Mouse (Mus musculus) MEL (cell line): ENCODE measurements around the gene Igf2bp3. TPM values are rescaled to one million over a fixed set of nuclear protein-coding genes. Genes with fewer than 3 reads are reported as not detected.

Experiments used
- DNase-seq: peaks from one replicate; pipeline ENCODE4 v3.0.0; 2011; ENCODE audit warnings: low read depth, low spot score
- H3K27ac ChIP-seq: 2 replicates; pipeline ENCODE4 v1.5.1; 2012; ENCODE audit warnings: low read depth, mild to moderate bottlenecking, control low read depth, low read length, moderate library complexity; ENCODE audit not compliant: control insufficient read depth
- H3K27me3 ChIP-seq, 2 experiments: fragments of 150-350 bp in 1 of 2; sonication (generic) in 1 of 2; 2 replicates each; pipeline ENCODE4 v1.6.1; 2012; ENCODE audit warnings: low read length in 2 of 2, mild to moderate bottlenecking in 2 of 2, improper control_type of control experiment in 1 of 2, moderate library complexity in 1 of 2; ENCODE audit not compliant: insufficient read depth in 2 of 2, control insufficient read depth in 1 of 2
- H3K36me3 ChIP-seq, 2 experiments: 2 replicates each; pipeline ENCODE4 v1.6.1; 2012 to 2014; ENCODE audit warnings: low read length in 2 of 2, improper control_type of control experiment in 1 of 2, inconsistent platforms in 1 of 2, mild to moderate bottlenecking in 1 of 2; ENCODE audit not compliant: insufficient read depth in 2 of 2, control insufficient read depth in 1 of 2
- H3K4me1 ChIP-seq, 2 experiments: fragments of 150-350 bp in 1 of 2; sonication (generic) in 1 of 2; 2 replicates each; pipeline ENCODE4 v1.6.1; 2012; ENCODE audit warnings: low read length in 2 of 2, improper control_type of control experiment in 1 of 2, mild to moderate bottlenecking in 1 of 2; ENCODE audit not compliant: insufficient read depth in 2 of 2, control insufficient read depth in 1 of 2
- H3K4me3 ChIP-seq, 2 experiments: fragments of 150-350 bp in 1 of 2; sonication (generic) in 1 of 2; 2 replicates each; pipeline ENCODE4 v1.5.1; 2012; ENCODE audit warnings: low read depth in 2 of 2, low read length in 2 of 2, mild to moderate bottlenecking in 2 of 2, moderate library complexity in 2 of 2, control low read depth in 1 of 2, improper control_type of control experiment in 1 of 2; ENCODE audit not compliant: control insufficient read depth in 1 of 2, insufficient read depth in 1 of 2
- H3K79me2 ChIP-seq: 2 replicates; pipeline ENCODE4 v1.6.1; 2012; ENCODE audit warnings: mild to moderate bottlenecking, low read length, moderate library complexity; ENCODE audit not compliant: control insufficient read depth, poor library complexity, insufficient read depth
- H3K9ac ChIP-seq: 2 replicates; pipeline ENCODE4 v1.6.1; 2012; ENCODE audit warnings: low read depth, mild to moderate bottlenecking, control low read depth, low read length, moderate library complexity; ENCODE audit not compliant: control insufficient read depth, poor library complexity, severe bottlenecking
- H3K9me3 ChIP-seq: fragments of 150-350 bp; sonication (generic); replicated peaks from 2 replicates; pipeline ENCODE4 v1.6.1; 2012; ENCODE audit warnings: mild to moderate bottlenecking, low read length, improper control_type of control experiment, moderate library complexity; ENCODE audit not compliant: insufficient read depth
- BHLHE40 ChIP-seq: IDR thresholded peaks from 2 replicates; pipeline ENCODE4 v1.6.1; 2012; ENCODE audit warnings: low read depth, mild to moderate bottlenecking, inconsistent platforms, low read length, improper control_type of control experiment, borderline replicate concordance
- CHD1 ChIP-seq: IDR thresholded peaks from 2 replicates; pipeline ENCODE4 v1.6.1; 2012; ENCODE audit warnings: low read depth, mild to moderate bottlenecking, inconsistent platforms, low read length, improper control_type of control experiment
- CHD2 ChIP-seq: IDR thresholded peaks from 2 replicates; pipeline ENCODE4 v1.6.1; 2011; ENCODE audit warnings: low read length, improper control_type of control experiment
- E2F4 ChIP-seq: IDR thresholded peaks from 2 replicates; pipeline ENCODE4 v1.6.1; 2011; ENCODE audit warnings: low read depth, low read length, improper control_type of control experiment, borderline replicate concordance
- ELF1 ChIP-seq: IDR thresholded peaks from 2 replicates; pipeline ENCODE4 v1.6.1; 2014; ENCODE audit warnings: low read depth, mild to moderate bottlenecking, inconsistent platforms, low read length, improper control_type of control experiment, moderate library complexity
- EP300 ChIP-seq, 2 experiments: IDR thresholded peaks; 2 replicates each; pipeline ENCODE4 v1.6.1; 2011; ENCODE audit warnings: improper control_type of control experiment in 2 of 2, low read length in 2 of 2, low read depth in 1 of 2, mild to moderate bottlenecking in 1 of 2
- HCFC1 ChIP-seq: IDR thresholded peaks from 2 replicates; pipeline ENCODE4 v1.6.1; 2012; ENCODE audit warnings: low read depth, mild to moderate bottlenecking, inconsistent platforms, low read length, improper control_type of control experiment, moderate library complexity
- JUND ChIP-seq: IDR thresholded peaks from 2 replicates; pipeline ENCODE4 v1.6.1; 2011; ENCODE audit warnings: low read depth, mild to moderate bottlenecking, improper control_type of control experiment, low read length
- KAT2A ChIP-seq: conservative IDR thresholded peaks from 2 replicates; pipeline ENCODE4 v1.6.1; 2012; ENCODE audit warnings: low read depth, low read length, improper control_type of control experiment, inconsistent platforms
- MEF2A ChIP-seq: IDR thresholded peaks from 2 replicates; pipeline ENCODE4 v1.6.1; 2014; ENCODE audit warnings: low read depth, mild to moderate bottlenecking, inconsistent platforms, low read length, improper control_type of control experiment; ENCODE audit not compliant: poor library complexity, insufficient replicate concordance, severe bottlenecking; ENCODE audit errors: extremely low read depth
- MXI1 ChIP-seq: IDR thresholded peaks from 2 replicates; pipeline ENCODE4 v1.6.1; 2011; ENCODE audit warnings: mild to moderate bottlenecking, low read depth, low read length, improper control_type of control experiment
- NRF1 ChIP-seq: IDR thresholded peaks from 2 replicates; pipeline ENCODE4 v1.6.1; 2014; ENCODE audit warnings: low read depth, mild to moderate bottlenecking, inconsistent platforms, low read length, improper control_type of control experiment, moderate library complexity; ENCODE audit not compliant: poor library complexity, insufficient read depth, severe bottlenecking
- POLR2A ChIP-seq, 2 experiments: IDR thresholded peaks; 2 replicates each; pipeline ENCODE4 v1.6.1; 2011 to 2012; ENCODE audit warnings: low read length in 2 of 2, mild to moderate bottlenecking in 2 of 2, control low read depth in 1 of 2, improper control_type of control experiment in 1 of 2, low read depth in 1 of 2, moderate library complexity in 1 of 2; ENCODE audit not compliant: control insufficient read depth in 1 of 2, insufficient read depth in 1 of 2, poor library complexity in 1 of 2
- RCOR1 ChIP-seq: IDR thresholded peaks from 2 replicates; pipeline ENCODE4 v1.6.1; 2012; ENCODE audit warnings: low read depth, mild to moderate bottlenecking, inconsistent platforms, low read length, improper control_type of control experiment
- SIN3A ChIP-seq: IDR thresholded peaks from 2 replicates; pipeline ENCODE4 v1.6.1; 2012; ENCODE audit warnings: low read length, improper control_type of control experiment, inconsistent platforms
- SMC3 ChIP-seq: IDR thresholded peaks from 2 replicates; pipeline ENCODE4 v1.6.1; 2011; ENCODE audit warnings: low read depth, low read length, improper control_type of control experiment
- TAL1 ChIP-seq: IDR thresholded peaks from 2 replicates; pipeline ENCODE4 v1.6.1; 2012; ENCODE audit warnings: mild to moderate bottlenecking, inconsistent platforms, low read length, moderate library complexity, mixed read lengths
- USF1 ChIP-seq: IDR thresholded peaks from 2 replicates; pipeline ENCODE4 v1.6.1; 2014; ENCODE audit warnings: low read depth, mild to moderate bottlenecking, inconsistent platforms, low read length, improper control_type of control experiment, moderate library complexity
- ZC3H11A ChIP-seq: IDR thresholded peaks from 2 replicates; pipeline ENCODE4 v1.6.1; 2012; ENCODE audit warnings: low read depth, mild to moderate bottlenecking, inconsistent platforms, low read length, improper control_type of control experiment
- ZKSCAN1 ChIP-seq: IDR thresholded peaks from 2 replicates; pipeline ENCODE4 v1.6.1; 2012; ENCODE audit warnings: low read depth, mild to moderate bottlenecking, inconsistent platforms, low read length, improper control_type of control experiment, moderate library complexity
- polyA plus RNA-seq, 2 experiments: library from polyadenylated mRNA; stranded (reverse) in 1 of 2; unstranded in 1 of 2; fragments of >175 nt in 1 of 2; fragments of >200 nt in 1 of 2; gene quantifications; 2 replicates each; pipeline versions ENCODE4 v1.2.1 to v1.2.4; 2012; ENCODE audit warnings: low replicate concordance in 2 of 2, low read depth in 1 of 2; ENCODE audit not compliant: insufficient read length in 2 of 2, insufficient read depth in 1 of 2, missing spikeins in 1 of 2
- total RNA-seq: library from RNA; depleted of rRNA; stranded (reverse); fragments of 300-350 nt; gene quantifications from 2 replicates; pipeline ENCODE4 v1.2.3, GENCODE M21; 2012

The Igf2bp3 gene
- total and polyA plus RNA-seq, 3 experiments = 0.12 to 0.29 TPM; not detected in 1

GRCm38 (mm10) chr6:49136739-49137138 is 78.0 kb downstream of the Igf2bp3 start:
- Histone ChIP-seq H3K9ac (no peak overlapping the region), H3K27ac (no peak overlapping the region), H3K9me3 (no peaks in the 10 kb centered on the region), H3K27me3 (peaks cover 0 to 5% of the 10 kb centered on the region in 2 experiments; a peak in 3 of 4 replicates), H3K4me3 (no peak overlapping the region), H3K4me1 (no peaks in the 10 kb centered on the region; a peak in 1 of 4 replicates), H3K79me2 (no peaks in the 10 kb centered on the region)
- no peak for DNase-seq
- TF ChIP-seq BHLHE40 (no peak), ZC3H11A (no peak), HCFC1 (no peak), SMC3 (no peak), ELF1 (no peak), MXI1 (no peak), POLR2A (IDR thresholded peaks at IDR 0.05; ENCODE audit: control insufficient read depth in 1 of 2, insufficient read depth in 1 of 2, low read depth in 1 of 2, low read length in 2 of 2, poor library complexity in 1 of 2) (no peak), USF1 (no peak), CHD1 (no peak), RCOR1 (no peak), EP300 (IDR thresholded peaks at IDR 0.05; ENCODE audit: low read depth in 1 of 2, low read length in 2 of 2) (no peak), JUND (no peak), E2F4 (no peak), CHD2 (no peak), MEF2A (no peak), NRF1 (no peak), ZKSCAN1 (no peak), SIN3A (no peak), KAT2A (no peak)
- TF ChIP-seq, all 39 proteins: peak for 0
- no peaks in the 10 kb centered on the region for H3K36me3 ChIP-seq

- Histone ChIP-seq H3K4me3 (no peak overlapping the region), H3K9me3 (no peaks in the 10 kb centered on the region), H3K27me3 (peaks cover 0 to 5% of the 10 kb centered on the region in 2 experiments; a peak in 3 of 4 replicates), H3K4me1 (no peaks in the 10 kb centered on the region; a peak in 1 of 4 replicates), H3K79me2 (no peaks in the 10 kb centered on the region), H3K9ac (no peak overlapping the region), H3K27ac (no peak overlapping the region), H3K36me3 (no peaks in the 10 kb centered on the region)
- no peak for DNase-seq
- TF ChIP-seq TAL1 = no peak
- no peak for TF ChIP-seq NRF1
These were observed 82.2 kb downstream of the Igf2bp3 start for GRCm38 (mm10) chr6:49132352-49133090.
